Mouse (Mus musculus) spleen, adult 12 weeks (tissue): ENCODE measurements around the gene 4632433K11Rik.
A peak's percentile ranks its signal among the peaks of the same experiment; 100 is the strongest.
"Not testable (repeated sequence)": the region's sequence is repeated elsewhere in the genome, so short reads cannot be mapped to it uniquely, and the experiment has no call there.

Experiments used
- DNase-seq: peaks from one replicate; pipeline ENCODE4 v3.0.0; 2022; ENCODE audit warnings: low spot score

Gene 4632433K11Rik

GRCm38 (mm10) chr7:5033818-5034217, at the start of gene 4632433K11Rik:
Gene 4632433K11Rik (plus strand): TSS chr7:5034118.
- no peak for DNase-seq

DNA sequence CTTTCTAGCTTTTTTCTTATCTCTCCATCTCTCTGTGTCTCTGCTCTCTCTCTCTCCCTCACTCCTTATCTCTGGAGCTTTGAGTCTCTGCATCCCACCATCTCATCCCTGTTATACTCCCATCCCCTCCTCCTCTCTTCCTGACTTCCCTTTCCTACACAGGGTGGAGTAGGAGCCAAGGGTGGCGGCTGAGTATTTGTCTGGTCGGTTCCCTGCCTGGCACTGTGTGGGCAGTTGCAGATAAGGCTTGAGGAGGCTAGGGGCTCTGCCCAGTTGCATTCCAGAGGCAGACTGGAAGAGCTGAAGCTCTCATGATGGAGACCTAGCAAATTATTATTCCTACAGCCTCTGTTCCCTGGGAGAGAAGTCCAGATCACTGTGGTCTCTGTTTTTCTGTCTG, 45.7 kb upstream of the 4632433K11Rik start:
- DNase-seq, result no peak

DNA sequence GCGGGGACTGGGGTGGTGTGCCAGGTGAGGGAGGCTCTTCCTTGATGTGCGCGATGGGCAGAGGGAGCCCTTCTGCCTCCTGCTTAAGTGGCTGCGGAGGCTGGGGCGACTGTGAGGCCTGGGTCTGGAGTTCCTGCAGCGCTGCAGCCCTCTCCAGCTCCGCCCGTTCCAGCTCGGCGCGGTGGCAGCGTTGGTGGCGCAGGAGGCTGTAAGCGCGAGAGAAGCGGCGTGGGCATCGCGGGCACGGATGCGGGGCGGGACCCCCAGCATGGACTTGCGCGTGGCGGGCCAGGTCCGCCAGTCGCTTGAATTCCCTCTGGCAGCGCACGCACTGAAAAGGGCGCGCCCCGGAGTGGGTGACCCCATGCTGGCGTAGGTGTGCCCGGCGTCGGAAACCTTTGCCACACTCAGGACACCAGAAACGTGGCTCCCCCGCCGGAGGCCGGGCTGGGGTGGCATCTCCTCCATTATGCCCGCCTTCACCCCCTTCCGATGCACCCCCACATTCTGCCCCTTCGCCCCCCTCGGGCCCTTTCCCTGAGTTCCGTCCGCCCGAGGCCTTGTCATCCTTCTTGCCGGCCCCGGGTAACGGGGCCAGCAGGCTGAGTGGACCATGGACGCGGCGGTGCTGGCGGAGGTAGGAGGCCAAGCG, 40.4 kb upstream of the 4632433K11Rik start:
- no peak for DNase-seq

DNA sequence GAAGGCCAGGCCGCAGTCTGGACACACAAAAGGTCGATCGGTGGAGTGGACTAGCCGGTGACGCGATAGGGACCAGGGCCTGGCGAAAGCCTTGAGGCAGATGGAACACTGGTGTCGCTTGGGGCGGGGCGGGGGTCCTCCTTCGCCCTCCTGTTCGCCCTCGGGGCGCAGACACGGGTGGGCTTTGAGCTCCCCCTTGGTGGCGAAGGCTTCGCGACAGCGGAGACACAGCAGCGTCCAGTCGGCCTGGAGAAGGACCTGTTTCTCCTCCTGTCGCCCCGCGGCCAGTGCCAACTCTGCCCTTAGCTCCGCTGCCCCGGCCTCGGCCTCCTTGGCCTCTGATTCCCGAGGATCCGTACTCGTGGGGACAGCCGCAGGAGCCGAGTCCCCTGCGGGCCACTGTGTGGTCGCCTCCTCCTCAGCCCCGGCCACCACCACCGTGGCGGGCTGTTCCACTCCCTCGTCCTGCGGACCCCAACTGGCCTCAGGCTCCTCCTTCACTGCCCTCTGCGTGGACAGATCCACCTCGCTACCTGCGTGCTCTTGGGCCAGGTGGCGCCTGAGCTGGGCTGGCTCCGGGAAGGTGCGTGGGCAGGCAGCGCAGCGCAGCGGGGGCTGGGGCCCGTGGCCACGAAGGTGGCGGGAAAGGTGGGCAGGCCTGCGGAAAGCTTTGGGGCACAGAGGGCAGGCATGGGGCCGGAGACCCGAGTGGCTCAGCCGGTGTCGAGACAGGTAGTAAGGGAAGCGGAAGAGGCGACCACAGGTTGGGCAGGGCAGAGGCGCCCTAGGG, 39.7 kb upstream of the 4632433K11Rik start:
- no peak for DNase-seq

DNA sequence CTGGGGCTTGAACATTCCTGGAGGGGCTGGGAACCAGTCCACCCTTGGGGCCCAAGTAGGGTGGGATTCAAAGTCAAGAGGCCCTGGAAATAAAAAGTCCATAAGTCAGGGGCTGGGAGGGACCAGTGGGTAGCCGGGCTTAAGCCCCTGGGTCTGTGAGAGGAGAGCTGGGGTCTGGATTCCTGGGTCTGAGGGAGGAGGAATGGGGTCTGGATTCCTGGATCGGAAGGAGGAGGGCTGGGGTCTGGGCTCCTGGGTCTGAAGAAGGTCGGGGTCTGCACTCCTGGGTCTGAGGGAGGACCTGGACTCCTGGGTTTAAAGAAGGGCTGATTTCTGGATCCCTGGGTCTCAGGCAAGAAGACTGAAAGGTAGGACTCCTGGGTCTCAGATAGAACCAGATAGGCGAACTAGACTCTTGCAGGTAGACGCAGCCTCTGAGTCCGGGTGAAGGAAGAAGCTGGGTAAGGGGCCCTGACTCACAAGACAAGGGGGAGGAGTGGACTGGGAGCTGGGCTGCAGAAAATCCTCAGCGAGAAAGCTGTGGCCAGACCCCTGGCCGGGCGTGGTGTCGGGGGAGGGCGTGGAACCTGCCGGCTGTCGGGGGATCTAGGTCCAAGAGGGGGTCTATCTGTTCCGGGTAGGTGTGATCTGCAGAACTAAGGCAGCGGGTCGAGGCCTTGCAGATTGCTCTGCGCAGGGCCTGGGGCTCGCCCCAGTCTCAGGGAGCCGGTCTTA, 38.5 kb upstream of the 4632433K11Rik start:
- DNase-seq, result no peak

GRCm38 (mm10) chr7:4996003-4996895, 37.7 kb upstream of the 4632433K11Rik start, which contains the start of gene Zfp579:
Gene Zfp579 (minus strand): TSS chr7:4996158.
- no peak for DNase-seq

- DNase-seq, result no peak
Measured at GRCm38 (mm10) chr7:4996934-4997333, 37.0 kb upstream of the 4632433K11Rik start.

GRCm38 (mm10) chr7:4999876-5000275, 34.0 kb upstream of the 4632433K11Rik start:
- no peak for DNase-seq

DNA sequence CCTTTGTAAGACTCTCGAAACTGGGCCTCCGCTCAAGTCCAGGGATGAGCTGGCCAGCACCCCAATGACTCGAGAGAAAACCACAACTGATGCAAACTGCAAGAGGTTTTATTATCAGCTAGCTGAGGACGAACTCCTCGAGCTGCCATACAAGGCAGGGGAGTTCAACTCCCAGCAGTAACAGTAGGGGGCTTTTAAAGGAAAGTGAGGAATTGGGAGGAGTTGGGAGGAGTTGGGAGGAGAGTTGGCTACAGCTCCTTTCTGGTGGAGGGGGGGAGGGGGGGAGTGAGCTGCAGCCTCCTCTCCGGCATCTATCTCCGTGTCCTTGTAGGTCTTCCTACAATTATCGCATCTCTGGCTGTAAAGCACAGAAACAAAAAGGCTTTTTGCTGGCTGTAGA, 31.0 kb upstream of the 4632433K11Rik start:
- DNase-seq, result not testable (repeated sequence)

DNA sequence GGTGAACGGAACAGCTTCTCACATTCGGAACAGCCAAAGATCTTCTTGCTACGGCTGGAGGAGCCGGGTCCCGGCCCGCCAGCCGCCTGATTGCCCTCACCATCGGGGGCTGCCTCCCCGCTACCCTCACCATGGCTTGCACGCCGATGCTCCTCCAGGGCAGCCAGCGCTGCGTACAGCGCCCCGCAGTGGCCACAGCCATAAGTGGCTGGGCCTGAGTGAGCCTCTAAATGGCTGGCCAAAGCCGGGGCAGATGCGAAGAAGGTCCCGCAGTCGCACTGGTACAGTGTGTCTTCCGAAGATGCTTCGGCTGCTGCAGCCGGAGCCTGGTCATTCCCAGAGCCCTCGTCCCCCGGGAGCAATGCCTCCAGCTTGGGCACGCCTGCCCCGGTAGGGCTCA, 25.7 kb upstream of the 4632433K11Rik start:
- DNase-seq, result no peak

DNA sequence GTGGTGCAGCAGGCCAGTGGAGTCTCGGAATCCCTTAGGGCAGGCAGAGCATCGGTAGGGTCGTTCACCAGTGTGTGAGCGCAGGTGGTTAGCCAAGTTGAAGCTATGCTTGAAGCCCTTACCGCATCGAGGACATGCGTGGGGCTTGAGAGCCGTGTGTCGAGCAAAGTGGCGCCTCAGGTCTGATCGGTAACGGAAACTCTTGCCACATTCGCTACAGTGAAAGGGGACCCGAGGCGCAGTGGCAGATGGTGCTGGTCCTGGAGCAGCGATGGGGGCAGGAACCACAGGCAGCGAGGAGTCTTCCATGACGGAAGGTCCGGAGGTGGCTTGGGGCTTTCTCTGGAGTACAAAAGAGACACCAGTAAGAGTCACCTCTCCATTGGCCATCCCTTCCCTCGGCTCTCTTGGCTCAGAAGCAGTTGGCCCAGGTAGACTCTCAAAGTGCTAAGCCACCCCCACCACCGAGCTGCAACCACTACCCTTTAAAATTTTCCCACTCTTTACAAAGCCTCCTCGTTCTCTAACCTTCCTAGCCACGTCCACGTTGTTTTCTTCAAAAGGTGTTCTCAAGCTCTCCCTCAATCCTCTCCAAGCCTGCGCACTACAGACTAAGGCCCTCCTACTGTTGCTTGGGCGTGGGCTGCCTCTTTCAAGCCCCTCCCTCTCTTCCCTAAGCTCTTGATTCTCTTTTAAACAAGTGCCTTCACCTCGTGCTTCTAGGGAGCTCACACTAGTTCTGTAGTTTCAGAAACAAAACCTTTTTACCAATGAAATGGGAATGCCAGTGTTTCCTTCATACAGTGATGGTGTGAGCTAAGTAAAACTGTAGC, 21.0 kb upstream of the 4632433K11Rik start:
- DNase-seq, result no peak

GRCm38 (mm10) chr7:5014251-5015117, 19.4 kb upstream of the 4632433K11Rik start, which contains the start of the genes Zfp524 and Fiz1:
Gene Zfp524 (plus strand): TSS chr7:5014415.
Gene Fiz1 (minus strand): TSS chr7:5014697.
- DNase-seq, result peak; percentile 93

GRCm38 (mm10) chr7:5015118-5016001, 18.6 kb upstream of the 4632433K11Rik start, which contains the start of gene Gm44973:
Gene Gm44973 (plus strand): TSS chr7:5015496.
- DNase-seq, result peak; percentile 86

- no peak for DNase-seq
Measured at GRCm38 (mm10) chr7:5016057-5016456, 17.9 kb upstream of the 4632433K11Rik start.

DNA sequence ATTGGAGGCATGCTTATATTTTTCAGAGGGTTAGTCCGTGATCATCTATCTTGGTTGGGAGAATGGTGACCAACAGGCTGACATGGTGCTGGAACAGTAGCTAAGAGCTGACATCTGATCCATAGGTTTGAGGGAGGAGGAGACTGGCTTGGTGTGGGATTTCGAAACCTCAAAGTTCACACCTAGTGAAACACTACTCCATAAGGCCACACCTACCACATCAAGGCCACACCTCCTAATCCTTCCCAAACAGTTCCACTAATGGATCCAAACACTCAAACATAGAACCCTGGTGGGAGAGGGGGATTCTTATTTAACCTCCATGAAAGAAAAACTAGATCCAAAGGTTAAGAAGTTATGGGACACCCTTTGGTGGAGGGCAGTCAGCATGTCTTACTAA, 17.0 kb upstream of the 4632433K11Rik start:
- DNase-seq, result no peak

DNA sequence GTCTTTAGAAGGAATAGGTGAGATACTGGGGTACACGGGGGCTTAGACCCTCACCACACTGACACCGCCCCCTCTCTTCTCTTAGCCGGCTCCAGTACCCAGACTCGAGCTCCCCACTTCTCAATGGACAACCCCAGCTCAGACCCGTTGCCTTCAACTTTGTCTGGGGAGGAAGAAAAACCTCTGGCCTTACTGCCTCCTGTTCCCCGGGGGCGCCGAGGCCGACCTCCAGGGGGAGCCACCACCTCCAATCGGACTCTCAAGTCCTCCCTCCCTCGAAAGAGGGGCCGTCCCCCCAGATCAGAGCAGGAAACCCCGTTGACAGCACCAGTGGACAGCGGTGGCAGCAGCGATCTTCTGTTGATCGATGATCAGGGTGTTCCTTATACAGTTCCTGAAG, 16.6 kb upstream of the 4632433K11Rik start:
- DNase-seq, result no peak

GRCm38 (mm10) chr7:5017931-5018330, 16.0 kb upstream of the 4632433K11Rik start:
- DNase-seq, result no peak

DNA sequence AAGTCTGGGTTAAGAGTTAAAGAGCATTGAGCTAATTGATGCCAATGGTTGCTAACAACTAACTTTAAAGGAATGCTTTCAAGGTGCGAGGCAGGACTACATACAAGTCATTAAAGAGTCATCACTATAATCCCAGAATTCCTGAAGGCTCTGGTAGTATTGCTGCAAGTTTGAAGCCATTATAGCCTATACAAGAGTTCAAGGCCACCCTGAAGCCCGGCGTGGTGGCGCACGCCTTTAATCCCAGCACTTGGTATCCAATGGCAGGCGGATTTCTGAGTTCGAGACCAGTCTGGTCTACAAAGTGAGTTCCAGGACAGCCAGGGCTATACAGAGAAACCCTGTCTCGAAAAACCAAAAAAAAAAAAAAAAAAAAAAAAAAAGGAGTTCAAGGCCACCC, 14.3 kb upstream of the 4632433K11Rik start:
- DNase-seq, result not testable (repeated sequence)
